Mouse (Mus musculus) limb, embryonic 12.5 days (tissue): Measurements from ENCODE around the gene Eif3d. TPM values are rescaled to one million over a fixed set of nuclear protein-coding genes. Genes with fewer than 3 reads are reported as not detected.
A peak's percentile ranks its signal among the peaks of the same experiment; 100 is the strongest.

Source experiments
- ATAC-seq: fragments of 200-750 bp; cut with Nextera tagmentation; 2 replicates; pipeline ENCODE4 v1.8.0; 2017; ENCODE audit warnings: low read depth, moderate TSS enrichment; ENCODE audit not compliant: insufficient number of reproducible peaks, insufficient read depth, low FRiP score, low TSS enrichment
- H3K27ac ChIP-seq: fragments of 300-500 bp; sonication (generic); 2 replicates; pipeline ENCODE4 v1.5.1; 2016; ENCODE audit warnings: mild to moderate bottlenecking, moderate library complexity
- H3K27me3 ChIP-seq: fragments of 300-500 bp; sonication (generic); 2 replicates; pipeline ENCODE4 v1.6.1; 2016; ENCODE audit warnings: mild to moderate bottlenecking, moderate library complexity
- H3K36me3 ChIP-seq: fragments of 300-500 bp; sonication (generic); 2 replicates; pipeline ENCODE4 v1.6.1; 2016; ENCODE audit warnings: mild to moderate bottlenecking, moderate library complexity
- H3K4me1 ChIP-seq: fragments of 300-500 bp; sonication (generic); replicated peaks from 2 replicates; pipeline ENCODE4 v1.6.1; 2016
- H3K4me2 ChIP-seq: fragments of 300-500 bp; sonication (generic); 2 replicates; pipeline ENCODE4 v1.6.1; 2016; ENCODE audit warnings: mild to moderate bottlenecking, moderate library complexity
- H3K4me3 ChIP-seq: fragments of 300-500 bp; sonication (generic); replicated peaks from 2 replicates; pipeline ENCODE4 v1.5.1; 2016; ENCODE audit warnings: mild to moderate bottlenecking
- H3K9ac ChIP-seq: fragments of 300-500 bp; sonication (generic); replicated peaks from 2 replicates; pipeline ENCODE4 v1.6.1; 2016; ENCODE audit warnings: mild to moderate bottlenecking, moderate library complexity
- H3K9me3 ChIP-seq: fragments of 300-500 bp; sonication (generic); 2 replicates; pipeline ENCODE4 v1.6.1; 2016; ENCODE audit warnings: mild to moderate bottlenecking, moderate library complexity
- WGBS: fragments of 180-500 bp; shearing (Covaris S2); methylation state at CpG from one replicate; pipeline ENCODE4 v1.1.7; 2016; 5-methylcytosine and 5-hydroxymethylcytosine counted together
- polyA plus RNA-seq: library from polyadenylated mRNA; unstranded; fragments of >200 nt; fragmentation: Nextera tagmentation; extraction: Ambion mirVana; gene quantifications from 2 replicates; pipeline ENCODE4 v1.2.1, GENCODE M21; 2016

Gene Eif3d
- polyA plus RNA-seq, 1 experiment from 2014 or later, result 224 TPM

GRCm38 (mm10) chr15:77929804-77930203 is 40.8 kb downstream of the Eif3d start:
- H3K27ac ChIP-seq, result no peak overlapping the region
- H3K9me3 ChIP-seq, result no peaks in the 10 kb centered on the region
- peaks cover 5% of the 10 kb centered on the region; the same call in 1 of the 2 replicates for H3K27me3 ChIP-seq
- H3K36me3 ChIP-seq, result peaks cover 28% of the 10 kb centered on the region
- peaks cover 21% of the 10 kb centered on the region for H3K4me1 ChIP-seq
- H3K4me3 ChIP-seq, result peak overlapping the region; percentile 71
- no peak for ATAC-seq
- 52% methylated on average over 8 of the region's 8 CpGs for WGBS
- H3K4me2 ChIP-seq, result peak overlapping the region; percentile 77
- H3K9ac ChIP-seq, result 0 out of 2 replicates have a peak overlapping the region, but pooled peaks have one; percentile 68

- Histone ChIP-seq H3K9ac (peak within 1 kb of the TSS; percentile 73), H3K4me3 (peak within 1 kb of the TSS; percentile 71), H3K27me3 (no peaks in the 10 kb centered on the region), H3K4me2 (peak within 1 kb of the TSS; percentile 77), H3K9me3 (no peaks in the 10 kb centered on the region), H3K36me3 (peaks cover 38% of the 10 kb centered on the region), H3K27ac (peak within 1 kb of the TSS; percentile 87), H3K4me1 (peaks cover 18% of the 10 kb centered on the region)
- peak; percentile 93 for ATAC-seq
- 0% methylated on average over 34 of the region's 34 CpGs for WGBS
These were observed 41.8 kb downstream of the Eif3d start, which contains the start of gene Txn2 for GRCm38 (mm10) chr15:77928673-77929331. TSS of gene Txn2 (minus strand) at chr15:77929006.

- peak overlapping the region; percentile 73 for H3K9ac ChIP-seq
- no peaks in the 10 kb centered on the region for H3K27me3 ChIP-seq
- peaks cover 45% of the 10 kb centered on the region for H3K36me3 ChIP-seq
- WGBS, result 21% methylated on average over 4 of the region's 4 CpGs
- peak overlapping the region; percentile 77 for H3K4me2 ChIP-seq
- peaks cover 18% of the 10 kb centered on the region for H3K4me1 ChIP-seq
- H3K27ac ChIP-seq, result no peak overlapping the region
- H3K4me3 ChIP-seq, result peak overlapping the region; percentile 71
- no peak for ATAC-seq
- no peaks in the 10 kb centered on the region for H3K9me3 ChIP-seq
These were observed 42.5 kb downstream of the Eif3d start for GRCm38 (mm10) chr15:77928091-77928490.

- Histone ChIP-seq H3K9me3 (no peaks in the 10 kb centered on the region), H3K36me3 (peaks cover 57% of the 10 kb centered on the region), H3K4me2 (no peak overlapping the region), H3K4me3 (0 out of 2 replicates have a peak overlapping the region, but pooled peaks have one; percentile 71), H3K27ac (no peak overlapping the region), H3K9ac (no peak overlapping the region), H3K4me1 (peaks cover 18% of the 10 kb centered on the region), H3K27me3 (no peaks in the 10 kb centered on the region)
- ATAC-seq, result no peak
- WGBS, result 97% methylated on average over 5 of the region's 5 CpGs
These were observed 43.7 kb downstream of the Eif3d start for GRCm38 (mm10) chr15:77926921-77927320.

- 95% methylated on average over 2 of the region's 2 CpGs for WGBS
- H3K9me3 ChIP-seq, result no peaks in the 10 kb centered on the region
- peaks cover 71% of the 10 kb centered on the region for H3K36me3 ChIP-seq
- no peaks in the 10 kb centered on the region for H3K27me3 ChIP-seq
- no peak overlapping the region for H3K27ac ChIP-seq
- no peak overlapping the region for H3K9ac ChIP-seq
- no peak for ATAC-seq
- H3K4me2 ChIP-seq, result no peak overlapping the region
- no peak overlapping the region for H3K4me3 ChIP-seq
- H3K4me1 ChIP-seq, result peaks cover 18% of the 10 kb centered on the region
These were observed 45.4 kb downstream of the Eif3d start for GRCm38 (mm10) chr15:77925195-77925594.

- Histone ChIP-seq H3K27me3 (no peaks in the 10 kb centered on the region), H3K4me2 (no peak overlapping the region), H3K9ac (no peak overlapping the region), H3K4me3 (no peak overlapping the region), H3K27ac (no peak overlapping the region), H3K9me3 (no peaks in the 10 kb centered on the region), H3K4me1 (peaks cover 11% of the 10 kb centered on the region), H3K36me3 (peaks cover 84% of the 10 kb centered on the region)
- WGBS, result 68% methylated on average over 9 of the region's 9 CpGs
- no peak for ATAC-seq
These were observed 47.2 kb downstream of the Eif3d start for GRCm38 (mm10) chr15:77923267-77924035.

GRCm38 (mm10) chr15:77922710-77923109 is 47.9 kb downstream of the Eif3d start:
- H3K27me3 ChIP-seq, result no peaks in the 10 kb centered on the region
- no peak overlapping the region for H3K4me2 ChIP-seq
- no peaks in the 10 kb centered on the region for H3K9me3 ChIP-seq
- peaks cover 6% of the 10 kb centered on the region for H3K4me1 ChIP-seq
- 85% methylated on average over 9 of the region's 9 CpGs for WGBS
- H3K4me3 ChIP-seq, result no peak overlapping the region
- no peak for ATAC-seq
- no peak overlapping the region for H3K27ac ChIP-seq
- peaks cover 90% of the 10 kb centered on the region for H3K36me3 ChIP-seq
- H3K9ac ChIP-seq, result no peak overlapping the region

GRCm38 (mm10) chr15:77921636-77922035 is 49.0 kb downstream of the Eif3d start:
- peaks cover 85% of the 10 kb centered on the region for H3K36me3 ChIP-seq
- WGBS, result 90% methylated on average over 6 of the region's 6 CpGs
- no peaks in the 10 kb centered on the region for H3K27me3 ChIP-seq
- no peak overlapping the region for H3K27ac ChIP-seq
- no peaks in the 10 kb centered on the region for H3K9me3 ChIP-seq
- no peaks in the 10 kb centered on the region for H3K4me1 ChIP-seq
- no peak overlapping the region for H3K4me3 ChIP-seq
- H3K9ac ChIP-seq, result no peak overlapping the region
- no peak for ATAC-seq
- H3K4me2 ChIP-seq, result no peak overlapping the region

GRCm38 (mm10) chr15:77920511-77921462 is 49.8 kb downstream of the Eif3d start:
- Histone ChIP-seq H3K27me3 (no peaks in the 10 kb centered on the region), H3K9ac (no peak overlapping the region), H3K9me3 (no peaks in the 10 kb centered on the region), H3K27ac (no peak overlapping the region), H3K4me2 (no peak overlapping the region), H3K36me3 (peaks cover 85% of the 10 kb centered on the region), H3K4me1 (no peaks in the 10 kb centered on the region), H3K4me3 (no peak overlapping the region)
- 84% methylated on average over 10 of the region's 10 CpGs for WGBS
- ATAC-seq, result no peak

- H3K27ac ChIP-seq, result no peak overlapping the region
- H3K9ac ChIP-seq, result no peak overlapping the region
- WGBS, result 94% methylated on average over 12 of the region's 12 CpGs
- no peaks in the 10 kb centered on the region for H3K9me3 ChIP-seq
- peaks cover 87% of the 10 kb centered on the region for H3K36me3 ChIP-seq
- H3K27me3 ChIP-seq, result no peaks in the 10 kb centered on the region
- H3K4me1 ChIP-seq, result no peaks in the 10 kb centered on the region
- ATAC-seq, result no peak
- no peak overlapping the region for H3K4me3 ChIP-seq
- H3K4me2 ChIP-seq, result no peak overlapping the region
These were observed 51.2 kb downstream of the Eif3d start for GRCm38 (mm10) chr15:77919441-77919840.
